Mouse (Mus musculus) kidney, adult 2 months (tissue): ENCODE results near the gene Mmp10.

Experiments used
- CTCF ChIP-seq: fragments of 200-500 bp; conservative IDR thresholded peaks from 2 replicates; pipeline ENCODE4 v1.5.1; 2011; ENCODE audit warnings: low read depth, mild to moderate bottlenecking, control low read depth, low read length, moderate library complexity, mixed read lengths; ENCODE audit not compliant: insufficient read depth, insufficient read length
- POLR2A ChIP-seq: fragments of 200-500 bp; IDR thresholded peaks from one replicate; pipeline ENCODE4 v1.6.1; 2011; ENCODE audit warnings: low read depth, low read length, control low read depth

DNA sequence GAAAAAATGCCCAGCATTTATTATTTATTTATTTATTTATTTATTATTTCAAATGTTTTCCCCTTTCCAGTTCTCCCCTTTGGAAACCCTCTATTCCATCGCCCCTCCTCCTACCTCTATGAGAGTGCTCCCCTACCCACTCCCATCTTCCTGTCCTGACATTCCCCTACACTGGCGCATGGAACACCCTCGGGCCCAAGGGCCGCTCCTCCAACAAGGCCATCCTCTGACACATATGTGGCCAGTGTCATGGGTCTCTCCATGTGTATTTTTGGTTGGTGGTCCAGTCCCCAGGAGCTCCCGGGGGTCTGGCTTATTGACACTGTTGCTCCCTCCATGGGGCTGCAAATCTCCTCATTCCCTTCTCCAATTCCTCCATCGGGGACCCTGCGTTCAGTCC, 43.8 kb downstream of the Mmp10 start:
- TF ChIP-seq CTCF: no peak
- no peak for TF ChIP-seq POLR2A
